21 mouse cellular contexts compared by ENCODE assay signal in the genomic region with DNA sequence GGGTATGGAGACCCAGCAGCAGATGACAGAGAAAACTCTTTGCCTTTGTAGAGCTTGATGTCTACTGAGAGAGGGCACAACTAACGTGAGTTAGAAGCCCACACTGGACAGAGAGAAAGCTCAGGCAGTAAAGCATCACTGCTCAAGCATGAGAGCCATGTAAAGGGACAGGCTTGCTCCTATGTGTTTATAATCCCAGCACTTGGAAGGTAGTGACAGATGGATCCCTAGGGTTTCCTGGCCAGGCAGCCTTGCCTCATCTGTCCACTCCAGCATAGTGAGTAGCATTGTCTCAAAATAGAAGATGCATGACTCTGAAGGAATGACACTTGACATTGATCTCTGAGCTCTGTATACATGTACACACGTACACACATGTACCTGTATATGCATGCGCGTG. TPM values are rescaled to one million over a fixed set of nuclear protein-coding genes. Genes with fewer than 3 reads are reported as not detected.
DNase-seq lines count a peak whose midpoint lies in the region; ATAC-seq and TF ChIP-seq lines count a peak whose summit lies in the region.
"Had no signal": no experiment of that assay in that cellular context is flagged by ENCODE, and none has a peak within 500 bp of the region (broad histone marks: within the 10 kb centered on the region; RNA-seq: fewer than 3 reads in every experiment).

No protein-coding gene starts in this region.

- H3K4me2 ChIP-seq in hindbrain, embryonic 13.5 days, result no peak overlapping the region
- no peak overlapping the region for H3K4me2 ChIP-seq in hindbrain, embryonic 12.5 days (replicated peaks)
- H3K4me2 ChIP-seq in midbrain, postnatal 0 days (ENCODE audit: low read depth, low read length, poor library complexity, severe bottlenecking), result no peak overlapping the region
- H3K4me2 ChIP-seq in hindbrain, postnatal 0 days (ENCODE audit: low read depth, low read length), result no peak overlapping the region
- H3K4me2 ChIP-seq: embryonic facial prominence, embryonic 15.5 days; heart, embryonic 11.5 days; limb, embryonic 15.5 days; midbrain, embryonic 11.5 days had no signal

- ATAC-seq in hindbrain, embryonic 13.5 days (ENCODE audit: low FRiP score), result peak; percentile 48; the same call in 1 of the 2 replicates
- no peak for ATAC-seq in hindbrain, embryonic 12.5 days (ENCODE audit: low FRiP score)
- ATAC-seq in midbrain, postnatal 0 days (ENCODE audit: low FRiP score), result no peak; the same call in 1 of the 2 replicates
- ATAC-seq in hindbrain, postnatal 0 days, result peak; percentile 70
- ATAC-seq in CD4-positive, CD25-positive, alpha-beta regulatory T cell, adult 4 months, result no peak
- ATAC-seq: intestine, embryonic 16.5 days had no signal

- no peak for TF ChIP-seq CTCF in midbrain, postnatal 0 days (IDR thresholded peaks at IDR 0.05)
- TF ChIP-seq CTCF in hindbrain, postnatal 0 days (IDR thresholded peaks at IDR 0.05; ENCODE audit: low read depth), result no peak

- no peaks in the 10 kb centered on the region for H3K9me3 ChIP-seq in hindbrain, embryonic 13.5 days
- H3K9me3 ChIP-seq in hindbrain, embryonic 12.5 days (replicated peaks), result no peaks in the 10 kb centered on the region
- H3K9me3 ChIP-seq in midbrain, postnatal 0 days (ENCODE audit: low read length), result no peaks in the 10 kb centered on the region
- no peaks in the 10 kb centered on the region for H3K9me3 ChIP-seq in midbrain, embryonic 10.5 days (replicated peaks)
- H3K9me3 ChIP-seq in hindbrain, postnatal 0 days (ENCODE audit: low read length), result no peaks in the 10 kb centered on the region
- H3K9me3 ChIP-seq: embryonic facial prominence, embryonic 15.5 days; limb, embryonic 15.5 days had no signal

- no peak overlapping the region for H3K27ac ChIP-seq in hindbrain, embryonic 13.5 days
- no peak overlapping the region for H3K27ac ChIP-seq in hindbrain, embryonic 12.5 days
- H3K27ac ChIP-seq in midbrain, postnatal 0 days (ENCODE audit: low read depth, low read length), result no peak overlapping the region
- no peak overlapping the region for H3K27ac ChIP-seq in midbrain, embryonic 10.5 days (replicated peaks)
- peak overlapping the region; percentile 20; the same call in 1 of the 2 replicates for H3K27ac ChIP-seq in hindbrain, postnatal 0 days
- H3K27ac ChIP-seq: embryonic facial prominence, embryonic 15.5 days; limb, embryonic 15.5 days; stomach, postnatal 0 days had no signal

- no peak overlapping the region for H3K4me3 ChIP-seq in hindbrain, embryonic 13.5 days
- H3K4me3 ChIP-seq in hindbrain, embryonic 12.5 days, result no peak overlapping the region
- H3K4me3 ChIP-seq in midbrain, postnatal 0 days (ENCODE audit: low read depth, low read length), result no peak overlapping the region
- no peak overlapping the region for H3K4me3 ChIP-seq in midbrain, embryonic 10.5 days
- H3K4me3 ChIP-seq in hindbrain, postnatal 0 days (ENCODE audit: low read length), result no peak overlapping the region
- H3K4me3 ChIP-seq: embryonic facial prominence, embryonic 15.5 days; limb, embryonic 15.5 days had no signal

- peak; percentile 52 for DNase-seq in midbrain, postnatal 0 days (ENCODE audit: low spot score)
- DNase-seq in midbrain, embryonic 10.5 days (ENCODE audit: low spot score), result no peak
- peak; percentile 88 for DNase-seq in cerebellum, adult 9-11 months
- peak; percentile 51 for DNase-seq in hindbrain, postnatal 0 days (ENCODE audit: low spot score)
- no peak for DNase-seq in spleen, postnatal 10 days (ENCODE audit: low spot score in 2 of 2)
- DNase-seq: embryo, embryonic 11 days; gastrocnemius, postnatal 14 days; heart, postnatal 36 days; kidney, postnatal 10 days; lung, adult 2 months; lung, postnatal 4 days; thymus, postnatal 25 days had no signal

- no peaks in the 10 kb centered on the region for H3K36me3 ChIP-seq in hindbrain, embryonic 13.5 days
- H3K36me3 ChIP-seq in hindbrain, embryonic 12.5 days, result no peaks in the 10 kb centered on the region
- H3K36me3 ChIP-seq in midbrain, postnatal 0 days (ENCODE audit: insufficient read depth, low read length), result no peaks in the 10 kb centered on the region
- no peaks in the 10 kb centered on the region for H3K36me3 ChIP-seq in midbrain, embryonic 10.5 days
- H3K36me3 ChIP-seq in hindbrain, postnatal 0 days (ENCODE audit: insufficient read depth, low read length), result no peaks in the 10 kb centered on the region
- H3K36me3 ChIP-seq: embryonic facial prominence, embryonic 15.5 days; limb, embryonic 15.5 days had no signal

- no peaks in the 10 kb centered on the region for H3K27me3 ChIP-seq in hindbrain, embryonic 13.5 days
- H3K27me3 ChIP-seq in hindbrain, embryonic 12.5 days, result no peaks in the 10 kb centered on the region
- H3K27me3 ChIP-seq in midbrain, postnatal 0 days (ENCODE audit: insufficient read depth, low read length), result no peaks in the 10 kb centered on the region
- H3K27me3 ChIP-seq in midbrain, embryonic 10.5 days (ENCODE audit: low read depth, poor library complexity, severe bottlenecking), result no peaks in the 10 kb centered on the region
- no peaks in the 10 kb centered on the region for H3K27me3 ChIP-seq in hindbrain, postnatal 0 days (ENCODE audit: insufficient read depth, low read length)
- H3K27me3 ChIP-seq: embryonic facial prominence, embryonic 15.5 days; limb, embryonic 15.5 days had no signal

- peaks cover 4% of the 10 kb centered on the region; the same call in 1 of the 2 replicates for H3K4me1 ChIP-seq in hindbrain, embryonic 13.5 days (replicated peaks)
- H3K4me1 ChIP-seq in hindbrain, embryonic 12.5 days, result peaks cover 6% of the 10 kb centered on the region
- no peaks in the 10 kb centered on the region for H3K4me1 ChIP-seq in midbrain, postnatal 0 days (ENCODE audit: insufficient read depth, low read length)
- peaks cover 10% of the 10 kb centered on the region for H3K4me1 ChIP-seq in midbrain, embryonic 10.5 days
- H3K4me1 ChIP-seq in hindbrain, postnatal 0 days (ENCODE audit: insufficient read depth, low read length), result no peaks in the 10 kb centered on the region

- H3K9ac ChIP-seq in hindbrain, embryonic 13.5 days, result no peak overlapping the region
- no peak overlapping the region for H3K9ac ChIP-seq in hindbrain, embryonic 12.5 days
- H3K9ac ChIP-seq in midbrain, postnatal 0 days (replicated peaks; ENCODE audit: low read length, poor library complexity, severe bottlenecking), result no peak overlapping the region
- no peak overlapping the region for H3K9ac ChIP-seq in hindbrain, postnatal 0 days (replicated peaks; ENCODE audit: low read length)
- H3K9ac ChIP-seq: embryonic facial prominence, embryonic 15.5 days; limb, embryonic 15.5 days had no signal

- WGBS in hindbrain, embryonic 13.5 days, result 89% methylated on average over 4 of the region's 4 CpGs
- WGBS in hindbrain, embryonic 12.5 days, result 88% methylated on average over 4 of the region's 4 CpGs
- WGBS in midbrain, postnatal 0 days, result 81% methylated on average over 4 of the region's 4 CpGs
- 90% methylated on average over 4 of the region's 4 CpGs for WGBS in midbrain, embryonic 10.5 days
- 78% methylated on average over 4 of the region's 4 CpGs for WGBS in hindbrain, postnatal 0 days

RNA-seq across cellular contexts. Expression of gene Cnksr3, which starts 55.9 kb away (rescaled TPM):
- 3.0 and 3.4 TPM in 2 replicates for polyA plus RNA-seq in hindbrain, embryonic 13.5 days (2015; fragmentation: Nextera tagmentation; extraction: Ambion mirVana)
- 7.3 and 7.7 TPM in 2 replicates for polyA plus RNA-seq in hindbrain, embryonic 12.5 days (2016; fragmentation: Nextera tagmentation; extraction: Ambion mirVana)
- 2.8 and 4.1 TPM in 2 replicates for total RNA-seq in midbrain, postnatal 0 days (2014; rRNA removed)
- 1.3 and 1.8 TPM in 2 replicates for polyA plus RNA-seq in midbrain, postnatal 0 days (2015; fragmentation: Nextera tagmentation; extraction: Ambion mirVana)
- 8.7 and 9.1 TPM in 2 replicates for polyA plus RNA-seq in midbrain, embryonic 10.5 days (2016; fragmentation: Nextera tagmentation; extraction: Ambion mirVana)
- total RNA-seq in hindbrain, postnatal 0 days (2014; rRNA removed), result 8.9 and 9.8 TPM in 2 replicates
- 3.7 and 4.0 TPM in 2 replicates for polyA plus RNA-seq in hindbrain, postnatal 0 days (2015; fragmentation: Nextera tagmentation; extraction: Ambion mirVana)
- polyA plus RNA-seq in CD4-positive, CD25-positive, alpha-beta regulatory T cell, adult 4 months (2017; shearing (Covaris generic)), result 1 to 10 TPM; 3.3 to 5.1 TPM

Comparison
In these comparisons a context has a peak if more than half of its experiments do, and no peak if none do; other contexts are left out.
1. ATAC-seq: peak in hindbrain, embryonic 13.5 days (single experiment) and hindbrain, postnatal 0 days (single experiment); none in hindbrain, embryonic 12.5 days (single experiment), midbrain, postnatal 0 days (single experiment) and CD4-positive, CD25-positive, alpha-beta regulatory T cell, adult 4 months (single experiment).
2. DNase-seq: peak in midbrain, postnatal 0 days (single experiment), cerebellum, adult 9-11 months (single experiment) and hindbrain, postnatal 0 days (single experiment); none in midbrain, embryonic 10.5 days (single experiment) and spleen, postnatal 10 days (0 of 2).